Mouse (Mus musculus) cortical plate, adult 2 months (tissue): ENCODE data around the gene Pcp4.

Source experiments
- CTCF ChIP-seq: fragments of 200-500 bp; IDR thresholded peaks from 2 replicates; pipeline ENCODE4 v1.5.1; 2011; ENCODE audit warnings: mild to moderate bottlenecking, control low read depth, low read length; ENCODE audit not compliant: insufficient read depth; ENCODE audit errors: extremely low read depth
- POLR2A ChIP-seq: fragments of 200-500 bp; IDR thresholded peaks from 2 replicates; pipeline ENCODE4 v1.6.1; 2011; ENCODE audit warnings: mild to moderate bottlenecking, low read length, control low read depth; ENCODE audit not compliant: insufficient read depth; ENCODE audit errors: extremely low read depth

- TF ChIP-seq CTCF = no peak
- no peak for TF ChIP-seq POLR2A
Observed at GRCm38 (mm10) chr16:96434024-96434785, 33.2 kb upstream of the Pcp4 start.
